Mouse (Mus musculus): ENCODE data around the gene Tcp11l1.

Tcp11l1 gene

GRCm38 (mm10) chr2:104712486-104712809 is 479 bp upstream of the Tcp11l1 start:
- DNase-seq (ENCODE audit: low spot score in 2 of 2) = no peak

GRCm38 (mm10) chr2:104710670-104711370 is 1.1 kb downstream of the Tcp11l1 start:
- no peak for DNase-seq (ENCODE audit: low spot score in 2 of 2)

GRCm38 (mm10) chr2:104709786-104710337 is 2.1 kb downstream of the Tcp11l1 start:
- DNase-seq (ENCODE audit: low spot score in 2 of 2) = no peak

GRCm38 (mm10) chr2:104704355-104704754 is 7.6 kb downstream of the Tcp11l1 start:
- DNase-seq (ENCODE audit: low spot score in 2 of 2) = no peak

- no peak for DNase-seq (ENCODE audit: low spot score in 2 of 2)
These were observed 8.8 kb downstream of the Tcp11l1 start for GRCm38 (mm10) chr2:104703158-104703557.

- DNase-seq (ENCODE audit: low spot score in 2 of 2) = no peak
These were observed 12.3 kb downstream of the Tcp11l1 start for GRCm38 (mm10) chr2:104699659-104700058.

GRCm38 (mm10) chr2:104692551-104692950 is 19.4 kb downstream of the Tcp11l1 start:
- no peak for DNase-seq (ENCODE audit: low spot score in 2 of 2)

- DNase-seq (ENCODE audit: low spot score in 2 of 2) = no peak
These were observed 21.2 kb downstream of the Tcp11l1 start for GRCm38 (mm10) chr2:104690720-104691119.

- DNase-seq (ENCODE audit: low spot score in 2 of 2) = no peak
These were observed 23.2 kb downstream of the Tcp11l1 start for GRCm38 (mm10) chr2:104688724-104689123.

- no peak for DNase-seq (ENCODE audit: low spot score in 2 of 2)
These were observed 23.6 kb downstream of the Tcp11l1 start for GRCm38 (mm10) chr2:104688321-104688720.

GRCm38 (mm10) chr2:104687261-104687660 is 24.7 kb downstream of the Tcp11l1 start:
- no peak for DNase-seq (ENCODE audit: low spot score in 2 of 2)

- DNase-seq (ENCODE audit: low spot score in 2 of 2) = peak; percentile 34 to 59
These were observed 26.6 kb downstream of the Tcp11l1 start for GRCm38 (mm10) chr2:104685418-104685817.

GRCm38 (mm10) chr2:104684771-104685170 is 27.2 kb downstream of the Tcp11l1 start:
- DNase-seq (ENCODE audit: low spot score in 2 of 2) = no peak

- DNase-seq (ENCODE audit: low spot score in 2 of 2) = no peak
These were observed 34.6 kb downstream of the Tcp11l1 start for GRCm38 (mm10) chr2:104677326-104677725.

- no peak for DNase-seq (ENCODE audit: low spot score in 2 of 2)
These were observed 40.2 kb downstream of the Tcp11l1 start for GRCm38 (mm10) chr2:104671724-104672123.

GRCm38 (mm10) chr2:104669122-104669804 is 42.7 kb downstream of the Tcp11l1 start:
- no peak for DNase-seq (ENCODE audit: low spot score in 2 of 2)

- no peak for DNase-seq (ENCODE audit: low spot score in 2 of 2)
These were observed 48.4 kb downstream of the Tcp11l1 start for GRCm38 (mm10) chr2:104663372-104664100.

GRCm38 (mm10) chr2:104658659-104659058 is 53.3 kb downstream of the Tcp11l1 start:
- no peak for DNase-seq (ENCODE audit: low spot score in 2 of 2)

- no peak for DNase-seq (ENCODE audit: low spot score in 2 of 2)
These were observed 95.8 kb downstream of the Tcp11l1 start for GRCm38 (mm10) chr2:104615985-104616711.

GRCm38 (mm10) chr2:104614786-104615185 is 97.2 kb downstream of the Tcp11l1 start:
- no peak for DNase-seq (ENCODE audit: low spot score in 2 of 2)
